Mouse (Mus musculus) small intestine, adult 2 months (tissue): Measurements from ENCODE around the gene Mef2a.

Experiments used
- CTCF ChIP-seq: fragments of 200-500 bp; IDR thresholded peaks from 2 replicates; pipeline ENCODE4 v1.5.1; 2012; ENCODE audit warnings: low read depth, mild to moderate bottlenecking, control low read depth, inconsistent platforms, low read length, moderate library complexity, mixed read lengths; ENCODE audit not compliant: insufficient replicate concordance, insufficient read length; ENCODE audit errors: extremely low read depth
- POLR2A ChIP-seq: fragments of 200-500 bp; IDR thresholded peaks from 2 replicates; pipeline ENCODE4 v1.6.1; 2012; ENCODE audit warnings: low read depth, mild to moderate bottlenecking, control low read depth, inconsistent platforms, low read length, moderate library complexity

DNA sequence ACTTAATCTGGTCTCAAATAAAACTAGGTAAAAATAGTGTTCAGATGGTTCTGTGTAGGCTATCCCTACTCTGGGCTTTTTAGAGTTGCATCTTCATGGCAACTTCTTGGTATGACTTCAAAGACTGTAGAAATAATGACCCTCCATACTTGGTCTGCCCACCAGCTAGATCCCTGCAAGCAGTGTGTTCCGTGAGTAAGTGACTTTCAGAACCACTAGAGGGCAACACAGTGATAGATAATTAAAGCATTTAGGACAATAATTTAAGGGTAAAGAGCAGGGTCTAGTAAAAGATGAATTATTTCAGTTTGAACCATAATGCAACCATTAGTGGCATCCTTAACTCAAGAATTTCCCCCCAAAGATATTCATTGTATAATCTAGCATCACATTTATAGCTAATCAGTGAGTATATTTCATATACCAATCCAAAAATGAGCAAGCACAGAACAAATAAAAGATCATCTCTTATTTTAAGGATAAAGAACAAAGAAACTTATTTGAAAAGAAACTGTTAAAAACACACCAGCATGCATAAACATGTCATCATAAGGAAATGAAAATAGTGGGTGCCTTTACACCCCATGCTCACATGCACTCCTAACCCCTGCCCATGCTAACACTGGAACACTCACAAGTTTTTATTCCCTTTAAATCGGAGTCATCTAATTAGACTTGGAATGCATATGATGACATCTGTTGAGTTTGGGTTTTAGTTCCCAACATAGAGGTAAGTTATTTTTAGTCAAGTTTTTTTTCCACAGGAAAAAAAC, 129.4 kb downstream of the Mef2a start:
- TF ChIP-seq POLR2A (no peak), CTCF (no peak)
